Mouse (Mus musculus) hindlimb bud, embryonic 11.5 days (tissue): Measurements from ENCODE around the gene Cotl1.

Source experiments
- DNase-seq: peaks from one replicate; pipeline ENCODE4 v3.0.0-alpha.2; 2012; ENCODE audit warnings: low read depth, low spot score; ENCODE audit errors: extremely low spot score

The Cotl1 gene

DNA sequence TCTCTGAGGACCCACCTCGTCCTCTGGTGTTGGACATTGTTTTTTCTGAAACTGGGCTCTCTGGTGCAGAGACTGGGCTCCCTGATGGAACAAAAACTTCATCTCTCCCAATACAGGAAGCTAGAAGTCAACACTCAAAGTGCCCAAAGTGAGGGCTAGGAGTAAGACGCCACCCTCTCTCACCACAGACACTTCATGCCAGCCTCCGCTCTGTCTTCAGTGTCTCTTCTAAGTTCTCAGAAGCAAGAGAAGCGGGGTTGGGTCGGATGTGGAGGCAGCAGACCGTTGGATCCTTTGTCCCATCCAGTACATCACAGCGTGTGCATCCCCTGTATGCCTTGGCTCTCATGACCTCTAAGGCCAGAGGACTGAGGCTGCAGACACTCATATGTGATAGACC lies 50.8 kb downstream of the Cotl1 start:
- DNase-seq = no peak

GRCm38 (mm10) chr8:119788607-119789381 lies 51.5 kb downstream of the Cotl1 start:
- no peak for DNase-seq

GRCm38 (mm10) chr8:119787341-119787740 lies 53.0 kb downstream of the Cotl1 start:
- DNase-seq = no peak

- no peak for DNase-seq
Observed at GRCm38 (mm10) chr8:119786871-119787270, 53.5 kb downstream of the Cotl1 start.

DNA sequence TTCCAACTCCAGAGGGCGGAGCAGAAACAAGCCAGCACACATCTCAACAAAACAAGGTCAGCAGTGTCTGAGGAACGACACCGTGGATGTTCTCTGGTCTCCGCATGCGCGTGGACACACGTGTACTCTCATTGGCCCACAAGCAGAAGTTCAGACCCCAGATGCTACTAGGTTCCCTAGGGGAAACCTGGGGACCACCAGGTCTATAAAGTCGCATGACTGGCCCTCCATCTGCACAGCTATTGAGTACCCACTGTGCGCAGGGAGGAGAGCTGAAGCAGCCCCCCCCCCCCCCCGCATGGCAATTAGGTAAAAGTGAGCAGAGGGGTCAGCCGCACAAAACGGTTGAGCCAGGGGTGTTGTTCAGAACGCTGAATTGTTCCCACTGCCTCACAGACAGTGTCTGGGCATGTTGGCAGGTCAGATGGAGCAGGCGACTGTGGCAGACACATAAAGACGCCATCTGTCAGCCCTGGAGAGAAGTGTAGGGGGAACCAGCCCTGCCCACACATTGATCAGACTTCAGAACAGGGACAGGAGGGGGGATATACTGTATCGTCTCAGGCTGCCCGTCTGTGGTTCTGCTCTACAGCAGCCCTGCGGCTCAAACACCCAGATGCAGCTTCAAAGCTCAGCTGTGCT lies 54.5 kb downstream of the Cotl1 start:
- DNase-seq = no peak

DNA sequence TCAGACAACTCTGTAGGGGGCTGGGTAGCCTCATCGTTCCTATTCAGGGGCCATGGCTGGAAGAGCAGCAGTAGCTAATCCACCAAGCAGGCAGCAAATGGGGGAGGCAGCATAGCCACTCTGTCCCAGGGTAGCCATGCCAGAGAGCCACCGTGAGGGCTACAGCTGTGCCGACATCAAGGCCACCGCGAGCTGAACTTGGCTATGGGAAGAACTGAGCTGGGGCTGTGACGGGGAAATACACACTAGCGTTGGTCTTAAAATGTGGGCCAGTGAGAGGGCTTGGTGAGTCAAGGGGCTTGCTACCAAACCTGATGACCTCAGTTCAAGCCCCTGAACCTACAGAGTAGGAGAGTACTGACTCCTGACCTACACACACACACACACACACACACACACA lies 55.7 kb downstream of the Cotl1 start:
- no peak for DNase-seq

DNA sequence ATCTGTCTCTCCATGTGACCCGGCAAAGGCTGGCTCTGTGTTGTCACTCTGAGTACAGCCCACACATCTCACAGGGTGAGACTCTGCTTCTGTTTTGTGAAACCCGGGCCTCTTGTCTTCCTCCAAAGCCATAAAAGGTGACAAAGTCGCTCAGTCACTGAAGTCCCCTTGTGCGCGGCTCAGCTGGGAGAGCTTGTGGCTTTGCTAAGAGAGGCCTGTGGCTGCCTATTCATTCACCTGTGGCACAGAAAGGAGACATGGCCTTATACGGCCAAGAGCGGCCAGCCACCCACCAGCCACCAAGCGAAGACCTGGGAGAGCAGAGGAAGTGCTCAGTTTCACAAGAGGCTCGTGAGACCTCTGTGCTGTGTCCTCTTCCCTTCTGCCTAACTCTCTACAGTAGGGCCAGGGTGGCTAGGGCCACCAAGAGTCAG lies 56.2 kb downstream of the Cotl1 start:
- no peak for DNase-seq

GRCm38 (mm10) chr8:119783579-119783978 lies 56.8 kb downstream of the Cotl1 start:
- DNase-seq = no peak

DNA sequence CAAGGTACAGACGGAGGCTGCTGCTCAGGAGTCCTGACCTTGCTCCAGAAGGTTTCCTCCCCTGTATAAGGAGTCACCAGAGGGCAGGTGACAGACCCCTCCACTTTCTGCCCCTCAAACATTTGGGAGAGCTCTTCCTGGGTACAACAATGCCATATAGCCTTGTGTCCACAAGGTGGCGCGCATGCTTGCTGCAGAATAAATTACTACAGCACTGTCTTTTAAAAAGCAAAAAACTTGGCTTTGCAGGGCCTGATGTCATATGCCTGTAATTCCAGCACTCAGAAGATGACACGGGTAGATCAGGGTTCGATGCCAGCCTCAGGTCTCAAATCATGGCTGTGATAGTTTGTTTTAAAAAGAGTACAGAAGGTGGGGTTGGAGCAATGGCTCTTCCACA lies 57.6 kb downstream of the Cotl1 start:
- no peak for DNase-seq

DNA sequence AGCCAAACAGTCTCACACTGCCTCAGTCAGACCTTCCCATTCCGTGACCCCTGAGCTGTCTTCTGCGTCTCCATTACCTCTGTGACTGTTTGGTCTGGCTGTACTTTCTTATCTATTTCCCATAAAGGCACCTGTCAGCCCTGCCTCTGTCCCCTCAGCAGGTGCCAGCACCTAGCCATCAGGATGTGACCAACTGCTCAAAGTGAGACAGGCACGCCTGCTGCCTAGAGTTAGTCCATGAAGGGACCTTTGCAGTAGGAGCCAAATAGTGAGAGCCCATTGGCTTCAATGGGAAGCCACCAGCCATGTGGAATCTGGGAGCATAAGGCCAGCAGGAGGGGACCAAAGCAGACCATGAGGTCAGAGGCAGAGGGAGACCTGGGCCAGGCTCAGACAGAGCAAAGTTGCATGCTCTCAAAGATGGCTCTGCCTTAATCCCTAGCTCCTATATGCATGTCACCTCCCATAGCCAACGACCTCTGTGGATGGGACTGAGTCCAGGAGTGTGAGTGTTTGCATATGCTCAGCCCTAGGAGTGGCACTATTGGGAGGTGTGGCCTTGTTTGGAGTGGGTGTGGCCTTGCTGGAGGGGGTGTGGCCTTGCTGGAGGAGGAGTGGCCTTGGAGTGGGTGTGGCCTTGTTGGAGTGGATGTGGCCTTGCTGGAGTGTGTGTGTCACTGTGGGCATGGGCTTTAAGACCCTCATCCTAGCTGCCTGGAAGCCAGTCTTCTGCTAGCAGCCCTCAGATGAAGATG lies 59.1 kb downstream of the Cotl1 start:
- DNase-seq = no peak

GRCm38 (mm10) chr8:119780402-119781049 lies 59.8 kb downstream of the Cotl1 start:
- DNase-seq = no peak

- DNase-seq = peak; percentile 72
Observed at GRCm38 (mm10) chr8:119779013-119779737, 61.2 kb downstream of the Cotl1 start.

DNA sequence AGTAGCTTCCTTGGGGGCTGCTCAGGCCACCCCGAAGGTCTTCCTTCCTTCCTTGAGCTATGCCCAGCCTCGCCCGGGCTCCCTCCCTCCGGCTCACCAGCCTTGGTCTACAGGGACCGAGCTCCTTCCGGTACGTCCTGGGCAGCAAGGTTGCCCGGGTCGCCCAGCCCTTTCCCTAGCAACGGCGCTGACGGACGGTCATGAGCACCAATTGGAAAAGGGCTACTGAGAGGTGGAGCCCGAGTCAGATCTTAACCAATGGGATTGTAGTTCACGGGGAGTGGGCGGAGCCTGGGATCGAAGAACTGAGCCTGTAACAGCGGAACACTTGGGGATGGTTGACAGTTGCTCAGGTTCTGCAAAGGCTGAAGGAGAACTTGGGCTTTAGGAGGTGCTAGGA lies 62.1 kb downstream of the Cotl1 start, which contains the start of gene Tldc1:
Gene Tldc1, minus strand, starts transcription at position 154 of the 400 bp plus-strand sequence.
- DNase-seq = peak; percentile 99

GRCm38 (mm10) chr8:119777765-119778164 lies 62.6 kb downstream of the Cotl1 start:
- DNase-seq = no peak

- DNase-seq = no peak
Observed at GRCm38 (mm10) chr8:119776668-119777245, 63.6 kb downstream of the Cotl1 start.

DNA sequence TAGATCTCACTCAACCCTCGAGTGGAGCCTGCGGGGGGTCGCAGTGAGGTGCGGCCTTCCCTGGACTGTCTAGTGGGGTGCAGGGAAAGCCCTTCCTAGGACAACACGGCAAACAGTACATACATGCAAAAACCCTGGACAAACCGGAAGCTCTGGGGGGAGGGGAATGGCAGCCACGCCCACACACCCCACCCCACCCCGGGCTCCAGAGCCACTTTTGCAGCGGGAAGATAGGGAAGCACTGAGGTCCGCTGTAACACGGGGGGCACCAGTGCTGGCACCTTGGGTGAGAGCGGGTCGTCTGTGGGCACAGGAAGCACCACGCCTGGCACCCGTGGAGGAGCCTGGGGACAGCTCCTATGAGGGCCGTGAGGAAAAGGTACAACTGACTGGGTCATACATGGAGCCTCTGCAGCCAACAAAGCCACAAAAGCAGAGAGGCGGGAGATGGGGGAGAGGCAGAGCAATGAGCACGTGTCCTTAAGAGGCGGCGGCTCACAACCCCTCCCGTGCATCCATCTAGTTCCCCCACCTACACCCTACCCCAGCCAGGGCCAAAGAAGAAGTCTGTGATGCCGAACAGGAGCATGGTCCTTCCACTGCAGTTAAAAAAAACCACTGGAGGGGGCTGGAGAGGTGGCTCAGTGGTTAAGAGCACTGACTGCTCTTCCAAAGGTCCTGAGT lies 74.4 kb downstream of the Cotl1 start:
- no peak for DNase-seq

DNA sequence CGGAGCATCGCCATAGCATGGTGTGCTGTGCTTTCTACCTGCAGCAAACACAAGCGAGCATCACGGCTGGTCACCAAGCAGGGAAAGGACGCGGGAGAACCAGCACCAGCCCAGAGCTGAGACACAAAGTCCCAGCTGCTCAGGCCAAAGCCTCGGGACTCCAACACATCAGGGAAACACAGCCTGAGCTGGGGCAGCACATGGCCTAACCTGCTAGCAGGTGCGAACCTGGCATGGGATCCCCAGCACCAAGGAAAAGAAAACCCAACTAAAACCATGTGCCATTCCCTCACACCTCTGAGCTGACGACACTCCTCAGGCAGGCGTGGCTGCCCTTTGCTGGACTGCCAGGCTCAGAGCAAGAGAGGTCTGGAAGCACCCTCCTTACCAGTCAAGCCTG lies 75.0 kb downstream of the Cotl1 start:
- DNase-seq = no peak

DNA sequence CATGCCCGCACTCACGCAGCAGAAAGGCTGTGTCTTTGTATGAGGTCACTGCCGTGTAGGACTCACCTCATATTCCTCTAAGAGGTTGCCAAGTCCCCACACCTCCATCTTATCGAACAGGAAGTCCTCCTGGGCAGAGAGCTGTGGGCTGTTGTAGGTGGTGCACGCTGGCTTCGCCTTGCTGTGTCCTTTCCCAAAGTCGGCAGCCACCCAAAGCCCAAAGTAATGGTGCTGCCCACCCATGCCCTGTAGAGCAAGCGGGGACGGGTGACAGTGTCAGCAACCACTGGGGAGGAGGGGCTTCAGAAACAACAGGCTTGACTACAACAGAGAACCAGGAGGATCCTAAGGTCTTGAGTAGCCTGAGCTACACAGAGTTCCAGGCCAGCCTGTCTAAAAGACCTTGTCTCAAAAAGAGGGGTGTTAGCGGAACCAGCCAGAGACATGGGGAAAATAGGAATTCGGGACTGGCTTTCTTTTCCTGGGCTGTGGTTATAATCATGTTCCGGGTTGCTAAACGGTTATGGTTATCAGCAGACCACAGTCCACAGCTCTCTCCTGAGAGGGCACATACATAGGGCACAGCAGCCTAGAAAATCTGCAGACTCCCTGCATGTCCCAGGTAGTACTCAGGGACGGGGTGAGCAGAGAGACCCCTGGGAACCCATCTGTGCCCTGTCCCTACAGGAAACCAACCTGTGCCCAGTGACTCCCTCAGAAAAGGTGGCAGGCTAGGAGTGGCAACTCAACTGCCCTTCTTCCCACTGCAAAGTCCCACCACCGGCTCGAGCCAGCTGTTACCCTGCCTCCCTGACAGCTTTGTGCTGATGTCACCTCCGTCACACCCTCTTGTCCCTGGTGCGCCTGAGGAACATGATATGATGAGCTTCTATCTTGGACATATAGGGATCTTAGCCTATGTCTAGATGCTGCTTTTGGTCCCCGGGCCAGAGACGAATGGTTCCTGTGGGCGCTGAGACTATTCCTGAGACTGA lies 77.8 kb downstream of the Cotl1 start:
- DNase-seq = no peak
